Mouse (Mus musculus) kidney, postnatal 36 days (tissue): Measurements from ENCODE around the gene Tpi1.

Source experiments
- DNase-seq, 2 experiments: peaks; one replicate each; pipeline ENCODE4 v3.0.0; 2021 to 2022; ENCODE audit warnings: mixed read lengths in 2 of 2

Tpi1 gene

GRCm38 (mm10) chr6:124769101-124769765 is 44.9 kb downstream of the Tpi1 start, which contains the start of gene Eno2:
Eno2 (minus strand) TSS chr6:124769673.
- peak in 1 of 2 experiments; percentile 48 for DNase-seq

- DNase-seq, result no peak
Observed at GRCm38 (mm10) chr6:124768704-124769044, 45.4 kb downstream of the Tpi1 start.

- DNase-seq, result no peak
Observed at GRCm38 (mm10) chr6:124767920-124768703, 46.0 kb downstream of the Tpi1 start.

GRCm38 (mm10) chr6:124767536-124767919 is 46.6 kb downstream of the Tpi1 start:
- no peak for DNase-seq

- no peak for DNase-seq
Observed at GRCm38 (mm10) chr6:124765951-124766350, 48.1 kb downstream of the Tpi1 start.
